Mouse (Mus musculus) small intestine, adult 2 months (tissue): ENCODE results near the gene Rfx8. TPM values are rescaled to one million over a fixed set of nuclear protein-coding genes. Genes with fewer than 3 reads are reported as not detected.
A peak's percentile ranks its signal among the peaks of the same experiment; 100 is the strongest.

Experiments
- H3K27ac ChIP-seq: fragments of 200-500 bp; 2 replicates; pipeline ENCODE4 v1.5.1; 2012; ENCODE audit warnings: low read depth, low read length, control low read depth, inconsistent platforms; ENCODE audit not compliant: insufficient read depth
- H3K27me3 ChIP-seq: fragments of 200-500 bp; 2 replicates; pipeline ENCODE4 v1.6.1; 2012; ENCODE audit warnings: mild to moderate bottlenecking, moderate library complexity, low read length, inconsistent platforms; ENCODE audit not compliant: control insufficient read depth, insufficient read depth
- H3K36me3 ChIP-seq: fragments of 200-500 bp; 2 replicates; pipeline ENCODE4 v1.6.1; 2012; ENCODE audit warnings: mild to moderate bottlenecking, low read length, control low read depth, inconsistent platforms; ENCODE audit not compliant: control insufficient read depth, insufficient read depth
- H3K4me1 ChIP-seq: fragments of 200-500 bp; 2 replicates; pipeline ENCODE4 v1.6.1; 2012; ENCODE audit warnings: low read length, inconsistent platforms, mixed read lengths; ENCODE audit not compliant: control insufficient read depth, insufficient read depth, insufficient read length
- H3K4me3 ChIP-seq: fragments of 200-500 bp; 2 replicates; pipeline ENCODE4 v1.5.1; 2012; ENCODE audit warnings: low read depth, mild to moderate bottlenecking, control low read depth, inconsistent platforms, low read length, moderate library complexity
- CTCF ChIP-seq: fragments of 200-500 bp; IDR thresholded peaks from 2 replicates; pipeline ENCODE4 v1.5.1; 2012; ENCODE audit warnings: low read depth, mild to moderate bottlenecking, control low read depth, inconsistent platforms, low read length, moderate library complexity, mixed read lengths; ENCODE audit not compliant: insufficient replicate concordance, insufficient read length; ENCODE audit errors: extremely low read depth
- POLR2A ChIP-seq: fragments of 200-500 bp; IDR thresholded peaks from 2 replicates; pipeline ENCODE4 v1.6.1; 2012; ENCODE audit warnings: low read depth, mild to moderate bottlenecking, control low read depth, inconsistent platforms, low read length, moderate library complexity
- WGBS: fragments of 180-500 bp; shearing (Covaris S2); methylation state at CpG from one replicate; pipeline ENCODE4 v1.1.7; 2018; 5-methylcytosine and 5-hydroxymethylcytosine counted together
- polyA plus RNA-seq: library from polyadenylated mRNA; depleted of rRNA; stranded (reverse); fragments of >200 nt; gene quantifications from 2 replicates; pipeline ENCODE4 v1.2.3, GENCODE M21; 2012

Gene Rfx8
- polyA plus RNA-seq, 1 experiment = not detected

- Histone ChIP-seq H3K4me1 (peaks cover under 1% of the 10 kb centered on the region; the same call in 1 of the 2 replicates), H3K36me3 (no peaks in the 10 kb centered on the region), H3K27ac (no peak overlapping the region), H3K4me3 (no peak overlapping the region), H3K27me3 (peaks cover 2% of the 10 kb centered on the region; the same call in 1 of the 2 replicates)
- 96% methylated on average over 7 of the region's 7 CpGs for WGBS
- TF ChIP-seq POLR2A = no peak
- no peak for TF ChIP-seq CTCF
These were observed 5.2 kb downstream of the Rfx8 start for GRCm38 (mm10) chr1:39715551-39715950.

DNA sequence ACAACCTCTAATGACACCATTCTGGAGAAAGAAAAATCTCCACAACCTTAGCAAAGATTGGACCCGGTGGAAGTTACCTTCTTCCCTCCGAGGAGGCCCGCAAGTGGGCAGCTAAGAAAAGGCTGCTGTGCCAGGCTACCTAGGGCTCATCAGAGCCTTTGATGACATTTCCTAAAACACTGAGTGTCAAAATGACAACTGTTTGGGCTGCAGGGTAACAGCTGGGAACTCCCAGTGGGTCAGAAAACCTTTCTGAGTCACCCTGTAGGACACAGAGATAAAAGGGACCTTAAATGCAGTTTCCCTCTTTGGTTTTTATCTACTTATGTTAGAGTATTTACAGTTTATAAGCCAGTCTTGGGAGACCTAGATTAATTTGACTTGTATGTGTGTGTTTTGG lies 6.1 kb downstream of the Rfx8 start:
- no peak overlapping the region for H3K27ac ChIP-seq
- H3K27me3 ChIP-seq = no peaks in the 10 kb centered on the region; the same call in 1 of the 2 replicates
- no peak overlapping the region for H3K4me3 ChIP-seq
- no peaks in the 10 kb centered on the region for H3K36me3 ChIP-seq
- no peak for TF ChIP-seq POLR2A
- TF ChIP-seq CTCF = no peak
- H3K4me1 ChIP-seq = no peaks in the 10 kb centered on the region
- 83% methylated on average over 3 of the region's 3 CpGs for WGBS

GRCm38 (mm10) chr1:39713842-39714658 lies 6.7 kb downstream of the Rfx8 start:
- TF ChIP-seq POLR2A = no peak
- TF ChIP-seq CTCF = no peak
- Histone ChIP-seq H3K27me3 (no peaks in the 10 kb centered on the region), H3K27ac (peak overlapping the region; percentile 1; the same call in 1 of the 2 replicates), H3K36me3 (no peaks in the 10 kb centered on the region), H3K4me1 (no peaks in the 10 kb centered on the region), H3K4me3 (no peak overlapping the region)
- WGBS = 62% methylated on average over 16 of the region's 16 CpGs

- TF ChIP-seq POLR2A (no peak), CTCF (no peak)
- Histone ChIP-seq H3K4me1 (no peaks in the 10 kb centered on the region), H3K27me3 (no peaks in the 10 kb centered on the region), H3K27ac (no peak overlapping the region; the same call in 1 of the 2 replicates), H3K36me3 (no peaks in the 10 kb centered on the region), H3K4me3 (no peak overlapping the region)
- 79% methylated on average over 8 of the region's 8 CpGs for WGBS
These were observed 7.5 kb downstream of the Rfx8 start for GRCm38 (mm10) chr1:39713300-39713699.

DNA sequence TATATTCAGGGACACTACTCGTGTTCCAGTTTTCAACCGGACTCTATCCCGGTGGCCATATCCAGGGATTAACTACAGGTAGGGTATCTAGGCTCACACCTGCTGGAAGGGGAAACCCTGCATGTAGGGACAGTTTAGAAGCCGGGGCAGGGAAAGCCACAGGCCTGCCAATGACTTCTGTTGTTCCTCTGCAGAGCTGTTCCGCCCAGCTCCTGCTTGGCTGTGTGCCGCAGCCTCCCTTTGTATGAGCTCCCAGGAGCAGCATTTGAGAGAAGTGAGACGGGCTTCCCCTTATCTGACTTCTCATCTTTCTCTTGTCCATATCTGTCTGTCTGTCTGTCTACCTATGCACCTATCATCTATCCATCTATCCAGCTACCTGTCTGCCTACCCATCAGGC lies 8.5 kb downstream of the Rfx8 start:
- Histone ChIP-seq H3K36me3 (no peaks in the 10 kb centered on the region), H3K4me1 (no peaks in the 10 kb centered on the region), H3K27me3 (no peaks in the 10 kb centered on the region), H3K4me3 (no peak overlapping the region), H3K27ac (no peak overlapping the region)
- 87% methylated on average over 7 of the region's 7 CpGs for WGBS
- TF ChIP-seq CTCF = no peak
- no peak for TF ChIP-seq POLR2A

DNA sequence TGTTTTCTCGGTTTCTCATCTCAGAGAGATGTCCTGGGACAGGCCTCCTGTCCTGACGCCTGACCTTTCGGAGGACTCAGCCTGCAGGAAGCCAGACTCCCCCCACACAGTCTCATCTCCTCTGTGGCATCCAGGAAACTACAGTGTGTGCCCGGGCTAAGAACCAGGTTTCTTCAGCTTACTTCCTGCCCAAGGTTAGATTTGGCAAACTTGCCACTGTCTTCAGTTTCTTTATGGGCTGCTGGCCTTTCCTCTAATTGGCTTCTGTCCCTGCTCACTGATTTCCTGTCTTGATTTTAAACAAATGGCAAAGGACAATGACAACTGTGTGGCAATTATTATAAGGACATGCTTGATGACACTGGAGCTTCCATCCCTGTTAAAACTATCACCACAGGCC lies 10.2 kb downstream of the Rfx8 start:
- WGBS = 68% methylated on average over 4 of the region's 4 CpGs
- Histone ChIP-seq H3K4me3 (no peak overlapping the region), H3K36me3 (no peaks in the 10 kb centered on the region), H3K4me1 (no peaks in the 10 kb centered on the region), H3K27me3 (no peaks in the 10 kb centered on the region), H3K27ac (no peak overlapping the region)
- TF ChIP-seq POLR2A = no peak
- no peak for TF ChIP-seq CTCF

- Histone ChIP-seq H3K4me3 (no peak overlapping the region), H3K27me3 (no peaks in the 10 kb centered on the region), H3K27ac (no peak overlapping the region), H3K36me3 (no peaks in the 10 kb centered on the region), H3K4me1 (no peaks in the 10 kb centered on the region)
- TF ChIP-seq CTCF = no peak
- TF ChIP-seq POLR2A = no peak
- 91% methylated on average over 5 of the region's 5 CpGs for WGBS
These were observed 10.8 kb downstream of the Rfx8 start for GRCm38 (mm10) chr1:39710016-39710415.

GRCm38 (mm10) chr1:39708778-39709177 lies 12.0 kb downstream of the Rfx8 start:
- H3K4me3 ChIP-seq = no peak overlapping the region
- H3K4me1 ChIP-seq = no peaks in the 10 kb centered on the region
- WGBS = 92% methylated on average over 5 of the region's 5 CpGs
- no peaks in the 10 kb centered on the region for H3K27me3 ChIP-seq
- H3K27ac ChIP-seq = no peak overlapping the region
- no peaks in the 10 kb centered on the region for H3K36me3 ChIP-seq
- TF ChIP-seq CTCF (no peak), POLR2A (no peak)
